Comparison of ENCODE assay signal across 28 mouse cellular contexts in the genomic region with DNA sequence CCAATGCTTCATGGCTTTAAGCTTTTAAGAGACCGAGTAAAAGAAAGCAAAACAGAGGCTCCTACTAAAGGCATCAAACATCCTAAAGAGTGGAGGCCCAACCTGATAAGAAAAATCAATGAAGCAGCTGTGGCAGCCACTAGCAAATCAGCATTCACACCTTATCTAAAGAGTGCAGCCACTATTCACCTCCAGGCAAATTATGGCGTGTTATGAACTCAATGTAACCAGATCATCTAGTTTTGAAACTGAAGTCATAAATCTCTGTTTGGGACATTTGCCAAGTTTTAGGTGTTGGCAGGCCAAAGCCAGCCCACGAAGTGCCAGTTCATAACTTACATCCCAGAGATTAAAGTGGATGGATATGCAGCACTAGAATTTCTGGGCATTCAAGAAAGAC. TPM values are rescaled to one million over a fixed set of nuclear protein-coding genes. Genes with fewer than 3 reads are reported as not detected.
DNase-seq lines count a peak whose midpoint lies in the region; ATAC-seq and TF ChIP-seq lines count a peak whose summit lies in the region.
"Had no signal": no experiment of that assay in that cellular context is flagged by ENCODE, and none has a peak within 500 bp of the region (broad histone marks: within the 10 kb centered on the region; RNA-seq: fewer than 3 reads in every experiment).

No protein-coding gene starts in this region.

- H3K36me3 ChIP-seq in lung, embryonic 14.5 days (ENCODE audit: insufficient read depth) = no peaks in the 10 kb centered on the region
- no peaks in the 10 kb centered on the region for H3K36me3 ChIP-seq in midbrain, postnatal 0 days (ENCODE audit: insufficient read depth, low read length)
- H3K36me3 ChIP-seq: embryonic facial prominence, embryonic 12.5 days; heart, embryonic 13.5 days; hindbrain, embryonic 12.5 days; limb, embryonic 13.5 days; neural tube, embryonic 12.5 days had no signal

- TF ChIP-seq CTCF in lung, embryonic 14.5 days (IDR thresholded peaks at IDR 0.05; ENCODE audit: low read depth) = no peak
- TF ChIP-seq CTCF in midbrain, postnatal 0 days (IDR thresholded peaks at IDR 0.05) = no peak

- peak; percentile 68 for DNase-seq in lung, embryonic 14.5 days
- DNase-seq in lung, postnatal 36 days = no peak
- peak; percentile 31 for DNase-seq in gonadal fat pad, adult 2 months (ENCODE audit: low read depth)
- no peak for DNase-seq in testis, postnatal 14 days (ENCODE audit: low spot score)
- no peak for DNase-seq in midbrain, postnatal 0 days (ENCODE audit: low spot score)
- DNase-seq in cerebellum, adult 18-20 months = no peak
- DNase-seq: adrenal gland, postnatal 25 days; cerebellum, adult 9-11 months; gastrocnemius, postnatal 14 days; heart, adult 18-20 months; heart, postnatal 14 days; kidney, adult 9 months; kidney, postnatal 25 days; lung, postnatal 14 days; midbrain, embryonic 14.5 days; right cerebral cortex, postnatal 25 days; spleen, adult 18-20 months; thymus, adult 2 months had no signal

- H3K4me1 ChIP-seq in lung, embryonic 14.5 days (ENCODE audit: insufficient read depth) = no peaks in the 10 kb centered on the region
- no peaks in the 10 kb centered on the region for H3K4me1 ChIP-seq in midbrain, postnatal 0 days (ENCODE audit: insufficient read depth, low read length)
- H3K4me1 ChIP-seq: embryonic facial prominence, embryonic 12.5 days; heart, embryonic 13.5 days; hindbrain, embryonic 12.5 days; limb, embryonic 13.5 days; megakaryocyte, embryonic 14.5 days; neural tube, embryonic 12.5 days had no signal

- no peaks in the 10 kb centered on the region for H3K9me3 ChIP-seq in lung, embryonic 14.5 days (ENCODE audit: low read depth, low read length)
- no peaks in the 10 kb centered on the region for H3K9me3 ChIP-seq in midbrain, postnatal 0 days (ENCODE audit: low read length)
- H3K9me3 ChIP-seq: embryonic facial prominence, embryonic 12.5 days; heart, embryonic 13.5 days; hindbrain, embryonic 12.5 days; limb, embryonic 13.5 days; megakaryocyte, embryonic 14.5 days; neural tube, embryonic 12.5 days had no signal

- no peak overlapping the region for H3K4me3 ChIP-seq in lung, embryonic 14.5 days (ENCODE audit: low read depth, low read length)
- no peak overlapping the region for H3K4me3 ChIP-seq in midbrain, postnatal 0 days (ENCODE audit: low read depth, low read length)
- H3K4me3 ChIP-seq: embryonic facial prominence, embryonic 12.5 days; erythroblast, embryonic 14.5 days; heart, embryonic 13.5 days; hindbrain, embryonic 12.5 days; layer of hippocampus, adult 2 months; limb, embryonic 13.5 days; megakaryocyte, embryonic 14.5 days; neural tube, embryonic 12.5 days had no signal

- H3K27me3 ChIP-seq in lung, embryonic 14.5 days (ENCODE audit: insufficient read depth, low read length) = no peaks in the 10 kb centered on the region
- no peaks in the 10 kb centered on the region for H3K27me3 ChIP-seq in midbrain, postnatal 0 days (ENCODE audit: insufficient read depth, low read length)
- H3K27me3 ChIP-seq: embryonic facial prominence, embryonic 12.5 days; heart, embryonic 13.5 days; hindbrain, embryonic 12.5 days; limb, embryonic 13.5 days; megakaryocyte, embryonic 14.5 days; neural tube, embryonic 12.5 days had no signal

- no peak overlapping the region for H3K27ac ChIP-seq in lung, embryonic 14.5 days (ENCODE audit: low read depth)
- H3K27ac ChIP-seq in midbrain, postnatal 0 days (ENCODE audit: low read depth, low read length) = no peak overlapping the region
- H3K27ac ChIP-seq: embryonic facial prominence, embryonic 12.5 days; heart, embryonic 13.5 days; hindbrain, embryonic 12.5 days; layer of hippocampus, adult 2 months; limb, embryonic 13.5 days; neural tube, embryonic 12.5 days had no signal

- WGBS in lung, embryonic 14.5 days = 25% methylated on average over 3 of the region's 3 CpGs
- WGBS in midbrain, postnatal 0 days = 48% methylated on average over 3 of the region's 3 CpGs

- 0 out of 2 replicates have a peak, but pooled peaks have one; percentile 41 for ATAC-seq in lung, embryonic 14.5 days (ENCODE audit: insufficient read depth)
- peak; percentile 58 for ATAC-seq in megakaryocyte progenitor cell, adult 5-6 weeks (replicated peaks; ENCODE audit: poor library complexity)
- no peak for ATAC-seq in midbrain, postnatal 0 days (ENCODE audit: low FRiP score)
- ATAC-seq: forebrain, embryonic 16.5 days had no signal

- H3K4me2 ChIP-seq in lung, embryonic 14.5 days = no peak overlapping the region
- H3K4me2 ChIP-seq in midbrain, postnatal 0 days (ENCODE audit: low read depth, low read length, poor library complexity, severe bottlenecking) = no peak overlapping the region
- H3K4me2 ChIP-seq: embryonic facial prominence, embryonic 12.5 days; heart, embryonic 13.5 days; hindbrain, embryonic 12.5 days; limb, embryonic 13.5 days; neural tube, embryonic 12.5 days had no signal

- H3K9ac ChIP-seq in lung, embryonic 14.5 days = no peak overlapping the region
- H3K9ac ChIP-seq in midbrain, postnatal 0 days (replicated peaks; ENCODE audit: low read length, poor library complexity, severe bottlenecking) = no peak overlapping the region
- H3K9ac ChIP-seq: embryonic facial prominence, embryonic 12.5 days; heart, embryonic 13.5 days; hindbrain, embryonic 12.5 days; limb, embryonic 13.5 days; neural tube, embryonic 12.5 days had no signal

RNA-seq across cellular contexts. Expression of gene Ubqln2, which starts 5.7 kb away (rescaled TPM):
- polyA plus RNA-seq in lung, embryonic 14.5 days (2014; fragmentation: Nextera tagmentation; extraction: Ambion mirVana) = 35.0 and 35.2 TPM in 2 replicates
- 30.8 and 65.1 TPM in 2 replicates for polyA plus RNA-seq in gonadal fat pad, adult 2 months (2012; rRNA removed)
- 46.2 and 48.8 TPM in 2 replicates for total RNA-seq in megakaryocyte progenitor cell, adult 5-6 weeks (2015)
- 4.2 and 6.4 TPM in 2 replicates for total RNA-seq in megakaryocyte progenitor cell, adult 5-6 weeks (2017)
- 122 and 142 TPM in 2 replicates for total RNA-seq in midbrain, postnatal 0 days (2014; rRNA removed)
- polyA plus RNA-seq in midbrain, postnatal 0 days (2015; fragmentation: Nextera tagmentation; extraction: Ambion mirVana) = 51.6 and 56.0 TPM in 2 replicates

Comparison
In these comparisons a context has a peak if more than half of its experiments do, and no peak if none do; other contexts are left out.
1. DNase-seq: peak in lung, embryonic 14.5 days (single experiment) and gonadal fat pad, adult 2 months (single experiment); none in lung, postnatal 36 days (single experiment), testis, postnatal 14 days (single experiment), midbrain, postnatal 0 days (single experiment) and cerebellum, adult 18-20 months (0 of 2).